Mouse (Mus musculus) 3T3-L1 (cell line): ENCODE measurements at regions not wholly inside any gene's neighbourhood (a gene's known extent, or its start where the extent isn't known, plus 50 kb on each side); places are given as distances from the start of the nearest gene placed in this dataset.
"Not testable (repeated sequence)": the region's sequence is repeated elsewhere in the genome, so short reads cannot be mapped to it uniquely, and the experiment has no call there.

Experiments
- DNase-seq: peaks from one replicate; pipeline ENCODE4 v3.0.0-alpha.2; 2015; ENCODE audit warnings: low read depth, low spot score

DNA sequence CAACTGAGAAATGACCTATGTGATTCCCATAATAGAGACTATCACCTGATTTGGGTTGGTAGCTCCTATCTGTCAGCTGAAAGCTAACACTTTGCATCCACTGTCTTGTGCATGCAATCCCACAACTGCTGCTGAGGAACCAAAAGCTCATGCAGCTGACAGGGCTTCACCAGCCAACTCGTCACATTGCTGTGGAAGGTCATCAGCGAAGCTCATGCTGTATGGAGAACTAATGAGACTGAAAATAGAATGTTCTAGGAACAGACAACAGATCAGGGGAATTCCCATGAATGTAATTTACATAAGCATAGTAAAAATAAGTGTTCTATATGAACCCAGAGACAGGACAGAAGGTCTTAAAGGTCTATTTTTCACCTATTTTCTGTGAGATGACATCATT, 363.5 kb upstream of the Ptger4 start:
- DNase-seq = no peak

DNA sequence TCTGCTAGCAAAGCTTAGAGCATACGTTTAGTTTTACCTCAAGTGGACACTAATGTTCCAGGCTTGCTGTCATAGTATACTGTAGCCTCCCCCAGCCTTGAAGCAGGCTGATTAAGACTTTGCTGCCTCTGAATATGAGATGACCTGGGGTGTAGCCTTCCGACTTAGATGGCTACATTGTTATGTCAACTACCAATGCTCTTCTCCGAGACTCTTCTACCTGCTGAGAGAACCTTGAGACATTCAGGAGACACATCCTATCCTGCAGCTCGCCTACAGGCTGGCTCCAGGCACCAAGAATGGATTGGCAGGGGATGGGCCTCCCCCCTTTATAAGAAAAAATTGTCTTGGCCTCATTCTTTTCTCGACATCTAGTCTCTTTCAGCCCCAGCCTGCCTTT, 379.0 kb upstream of the Ptger4 start:
- no peak for DNase-seq

DNA sequence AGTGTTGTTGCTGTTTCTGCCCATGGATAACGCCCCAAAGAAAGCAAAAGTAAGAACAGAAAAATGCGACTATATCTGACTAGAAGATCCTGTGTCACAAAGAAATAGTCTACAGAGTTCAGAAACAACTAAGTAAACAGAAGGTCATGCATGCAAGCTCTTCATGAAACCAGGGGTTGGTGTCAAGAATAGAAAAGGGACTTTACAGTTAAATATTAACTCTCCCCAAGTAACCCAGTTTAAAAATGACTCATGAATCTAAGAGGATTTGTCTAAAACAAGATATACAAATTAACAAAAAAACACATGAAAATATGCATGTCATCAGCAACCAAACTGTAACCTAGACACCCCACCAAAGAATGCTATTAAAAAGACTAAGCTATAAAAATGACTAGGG, 381.4 kb upstream of the Ptger4 start:
- DNase-seq = no peak

DNA sequence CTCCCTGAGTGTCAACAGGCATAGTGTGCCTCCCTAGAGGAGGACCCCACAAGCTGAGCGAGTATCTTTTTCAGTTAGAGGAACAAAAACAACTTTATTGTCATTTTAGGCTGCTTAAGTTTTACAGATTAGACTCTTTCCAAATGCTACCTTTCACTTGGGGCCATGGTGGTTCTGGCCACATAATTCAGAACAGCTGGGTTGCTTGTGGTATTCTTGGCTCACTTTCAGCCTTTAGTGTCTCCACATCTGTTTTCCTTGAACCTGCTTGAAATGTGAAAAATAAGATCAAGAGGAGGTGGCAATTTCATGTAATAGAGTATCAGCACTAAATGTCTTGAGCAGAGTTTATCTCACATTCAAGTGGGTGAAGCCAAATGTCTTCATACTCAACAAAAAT, 402.7 kb upstream of the Ptger4 start:
- peak; percentile 80 for DNase-seq

DNA sequence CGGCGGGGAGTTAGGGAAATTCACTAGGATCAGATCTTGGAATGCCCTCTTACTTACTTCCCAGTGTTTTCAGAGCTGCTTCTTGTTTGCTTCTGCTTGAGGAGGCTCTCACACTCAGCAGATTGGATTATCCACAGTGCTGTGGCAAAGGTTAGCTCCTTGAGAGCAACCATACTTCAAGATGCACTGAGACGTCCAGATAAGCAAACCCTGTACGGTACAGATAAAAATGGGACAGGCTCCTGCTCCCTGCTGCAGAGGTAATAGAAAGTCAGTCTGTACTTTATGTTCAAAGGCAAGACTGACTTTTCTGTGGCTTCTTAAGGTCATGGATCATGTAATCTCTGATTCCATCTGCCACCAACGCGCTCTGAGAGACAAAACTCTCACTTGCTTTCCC, 414.8 kb upstream of the Ptger4 start:
- no peak for DNase-seq

DNA sequence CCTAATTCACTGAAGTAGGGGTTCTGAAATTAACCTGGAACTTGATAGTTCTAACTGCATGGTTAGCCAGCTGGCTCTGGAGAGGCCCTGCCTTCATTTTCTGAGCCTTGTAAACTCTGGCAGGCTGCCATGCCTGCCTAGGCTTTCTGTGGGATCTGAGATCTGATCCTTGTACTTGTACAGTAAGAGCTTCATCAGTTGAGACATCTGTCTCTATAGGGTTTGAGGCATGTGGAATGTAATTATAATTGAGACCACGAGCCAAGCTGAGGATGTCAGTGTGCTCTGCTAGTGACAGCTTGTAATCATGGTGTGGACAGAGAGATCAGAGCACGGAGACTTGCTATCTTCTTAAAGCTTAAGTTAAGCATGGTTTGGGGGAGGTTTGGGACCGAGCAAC, 416.8 kb upstream of the Ptger4 start:
- peak; percentile 27 for DNase-seq

DNA sequence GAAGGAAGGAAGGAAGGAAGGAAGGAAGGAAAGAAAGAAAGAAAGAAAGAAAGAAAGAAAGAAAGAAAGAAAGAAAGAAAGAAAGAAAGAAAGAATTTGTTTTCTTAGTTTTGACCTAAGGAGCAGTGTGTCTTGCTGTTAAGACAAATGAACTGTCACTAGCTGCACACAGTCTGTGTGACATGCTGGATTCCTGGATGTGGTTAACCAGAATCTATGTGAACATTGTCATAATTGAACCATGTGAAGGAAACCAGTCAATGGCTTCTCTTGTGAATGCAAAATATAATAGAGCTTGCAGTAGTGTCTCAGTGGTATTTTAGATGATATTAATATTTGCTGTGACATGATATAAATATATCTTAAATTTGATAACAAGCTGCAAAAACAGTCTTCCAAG, 427.8 kb upstream of the Ptger4 start:
- no peak for DNase-seq

DNA sequence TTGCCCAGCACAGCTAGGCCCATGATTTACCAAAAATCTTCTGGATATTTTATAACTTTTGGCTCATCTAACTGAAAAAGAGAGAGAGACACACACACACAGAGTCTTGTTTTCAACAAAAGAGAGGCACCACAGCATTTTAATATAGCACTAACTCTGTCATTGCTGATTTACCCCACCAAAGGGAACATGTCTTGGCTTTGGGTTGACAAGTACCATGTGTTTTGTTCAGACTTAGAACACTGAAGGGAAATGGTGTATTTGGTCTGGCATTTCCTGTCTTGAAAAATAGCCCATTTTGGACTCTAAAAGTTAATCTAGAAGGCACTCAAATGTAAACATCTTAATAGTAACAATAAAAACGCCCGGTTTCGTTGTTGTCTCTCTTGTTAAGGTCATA, 432.7 kb upstream of the Ptger4 start:
- no peak for DNase-seq

DNA sequence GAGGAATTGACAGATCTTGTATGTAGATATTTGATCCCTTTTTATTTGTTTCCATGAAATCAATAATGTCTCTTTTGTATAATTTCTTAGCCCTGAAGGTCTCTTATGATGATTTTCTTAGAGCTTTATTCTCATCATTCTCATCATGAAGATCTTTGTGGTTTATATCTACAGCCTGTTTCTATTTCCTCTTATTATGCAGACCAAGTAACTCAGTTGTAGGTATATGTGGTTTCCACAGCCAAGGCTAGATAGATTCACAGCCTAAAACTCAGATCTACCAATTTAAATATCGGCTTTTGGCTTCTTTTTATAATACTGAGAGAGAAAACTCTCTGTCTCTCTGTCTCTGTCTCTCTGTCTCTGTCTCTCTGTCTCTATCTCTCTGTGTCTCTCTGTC, 449.8 kb upstream of the Ptger4 start:
- no peak for DNase-seq

DNA sequence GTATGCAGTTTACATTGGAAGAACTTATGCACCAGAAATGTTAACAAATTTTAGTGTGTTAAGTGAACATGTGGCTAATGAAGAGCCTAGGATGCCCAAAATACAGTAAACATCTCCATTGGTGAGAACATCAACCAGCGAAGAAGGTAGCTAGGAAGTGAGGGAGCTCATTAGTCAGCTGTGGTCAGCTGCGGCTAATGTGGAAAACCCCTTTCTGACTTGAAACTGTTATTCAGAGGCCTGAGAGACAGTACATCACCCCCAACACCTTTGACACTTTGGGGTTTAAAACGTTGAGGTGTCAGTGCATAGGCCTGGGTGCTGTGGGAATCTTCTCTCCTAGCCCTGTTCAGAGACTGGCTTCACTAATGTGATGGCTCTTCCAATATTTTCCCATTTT, 451.0 kb upstream of the Ptger4 start:
- no peak for DNase-seq

DNA sequence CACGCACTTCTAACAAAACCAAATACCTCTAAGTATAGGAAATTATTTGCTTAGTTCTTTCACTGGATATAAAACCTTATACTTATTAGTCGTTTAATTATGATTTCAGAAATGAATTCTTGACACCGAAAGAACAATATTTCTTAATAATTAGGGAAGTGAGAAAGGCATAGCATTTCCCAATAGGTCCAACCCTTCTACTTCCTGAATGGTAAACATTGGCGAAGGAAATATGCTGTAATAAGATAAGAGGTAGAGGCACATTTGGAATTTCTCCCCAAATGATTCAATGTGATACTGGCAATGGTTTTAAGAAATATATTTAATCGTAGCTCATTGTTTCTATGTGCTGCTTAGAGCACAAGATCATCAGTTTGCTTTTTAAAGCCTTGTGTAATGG, 464.5 kb upstream of the Ptger4 start:
- no peak for DNase-seq

DNA sequence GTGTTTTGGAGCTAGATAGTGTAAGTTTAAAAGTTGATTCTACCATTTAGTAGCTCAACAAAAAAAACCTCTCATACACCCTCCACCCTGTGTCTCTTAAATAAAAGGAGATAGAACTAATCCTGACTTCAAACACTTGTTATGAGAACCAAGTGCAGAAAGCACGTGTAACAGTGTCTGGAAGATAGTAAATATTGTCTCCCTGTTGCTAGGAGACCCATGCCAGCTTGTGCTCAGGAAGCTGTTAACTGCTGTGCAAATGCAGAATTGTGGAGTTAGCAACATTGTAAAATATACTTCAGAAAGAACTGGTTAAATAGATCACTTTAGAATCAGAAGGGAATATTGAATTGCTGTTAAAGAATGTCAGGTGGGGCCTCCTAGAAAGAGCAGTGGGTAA, 496.7 kb upstream of the Ptger4 start:
- DNase-seq = no peak

DNA sequence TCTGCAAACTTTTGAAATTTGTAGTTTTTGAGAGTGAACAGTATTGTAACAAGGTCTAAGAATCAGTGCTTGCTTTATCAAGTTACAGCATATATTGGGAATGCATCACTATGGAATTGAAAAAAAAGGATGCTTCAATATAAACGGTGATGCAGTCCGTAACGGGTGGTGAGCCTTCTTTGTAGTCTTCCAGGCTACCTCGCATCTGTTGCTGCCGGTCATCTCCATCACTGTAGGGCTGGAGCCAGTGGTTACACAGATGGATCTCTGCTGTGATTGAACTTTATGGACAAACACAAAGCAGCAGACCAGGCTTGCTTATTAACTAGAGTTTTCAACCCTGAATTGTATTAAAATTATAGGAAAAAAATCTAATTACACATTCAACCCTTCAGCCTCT, 499.9 kb upstream of the Ptger4 start:
- DNase-seq = no peak

DNA sequence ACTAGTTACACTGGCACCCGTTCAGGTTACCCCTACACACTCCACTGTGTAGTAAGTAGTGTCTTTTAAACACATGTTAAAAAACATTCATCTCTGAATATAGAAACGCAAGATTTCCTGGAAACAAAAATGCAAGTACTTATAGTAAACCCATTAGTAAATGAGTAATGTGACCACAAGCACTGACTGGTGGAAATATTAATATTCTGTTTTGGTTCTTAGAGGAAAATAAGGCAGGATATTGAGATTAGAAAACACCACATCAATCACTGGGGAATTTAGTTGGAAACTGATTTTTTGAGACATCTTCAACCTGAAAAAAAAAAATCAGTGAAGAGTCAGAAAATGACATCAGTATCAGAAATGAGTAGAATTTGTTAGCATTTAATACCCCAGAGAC, 514.7 kb upstream of the Ptger4 start:
- DNase-seq = no peak

DNA sequence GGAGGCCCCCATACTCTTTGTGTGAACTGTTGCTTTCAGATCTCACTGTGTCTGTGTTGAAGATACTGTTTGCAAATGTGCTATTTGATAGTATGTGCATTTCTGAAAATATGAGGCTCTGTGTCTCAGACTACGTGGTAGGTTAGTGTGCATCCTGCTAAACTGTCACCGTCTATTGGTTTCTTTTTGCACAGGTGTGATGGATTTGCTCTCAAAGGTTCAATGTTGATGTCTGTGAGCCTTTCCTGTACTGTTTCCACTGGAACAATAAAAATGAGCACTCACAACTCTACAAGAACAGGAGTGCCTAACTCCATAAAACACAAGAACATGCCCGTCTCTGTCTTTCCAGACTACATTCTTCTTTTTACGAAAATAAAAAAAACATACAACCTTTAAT, 518.2 kb upstream of the Ptger4 start:
- DNase-seq = no peak

DNA sequence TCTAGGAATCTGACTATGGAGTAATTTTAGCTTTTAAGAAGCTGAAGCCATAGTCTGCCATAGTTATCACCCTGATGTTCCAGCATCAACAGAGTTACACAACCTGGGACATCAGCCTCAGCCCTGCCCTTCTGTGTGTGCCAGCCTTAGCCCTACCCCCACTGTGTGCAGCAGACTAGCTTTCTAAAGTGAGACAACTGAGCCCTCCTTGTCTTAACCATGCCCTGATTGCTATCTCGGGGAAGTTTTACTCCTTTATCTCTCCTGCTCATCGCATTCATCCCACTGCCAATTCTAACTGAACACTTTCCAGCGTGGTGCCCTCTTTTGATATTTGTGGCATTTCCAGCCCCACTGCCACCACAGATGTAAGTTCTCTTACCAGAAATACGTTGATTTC, 522.5 kb upstream of the Dab2 start:
- no peak for DNase-seq

DNA sequence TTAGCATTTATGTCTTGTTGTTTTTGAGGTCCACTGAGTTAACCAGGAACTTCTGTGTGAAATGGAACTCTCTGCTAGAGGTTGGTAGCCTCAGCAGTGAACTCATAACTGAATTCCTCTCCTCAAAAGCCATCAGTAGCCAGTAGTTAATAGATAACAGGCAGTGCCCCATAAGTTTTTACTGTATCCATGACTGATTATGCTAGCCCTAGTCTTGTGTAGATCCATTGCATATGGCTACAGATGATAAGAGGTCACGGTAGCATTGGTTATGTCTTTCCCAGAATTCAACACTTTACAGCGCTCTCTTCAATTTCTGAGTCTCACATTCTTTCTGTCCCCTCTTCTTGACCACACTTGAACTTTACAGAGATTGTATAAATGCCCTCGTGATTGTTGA, 499.7 kb upstream of the Dab2 start:
- DNase-seq = no peak

DNA sequence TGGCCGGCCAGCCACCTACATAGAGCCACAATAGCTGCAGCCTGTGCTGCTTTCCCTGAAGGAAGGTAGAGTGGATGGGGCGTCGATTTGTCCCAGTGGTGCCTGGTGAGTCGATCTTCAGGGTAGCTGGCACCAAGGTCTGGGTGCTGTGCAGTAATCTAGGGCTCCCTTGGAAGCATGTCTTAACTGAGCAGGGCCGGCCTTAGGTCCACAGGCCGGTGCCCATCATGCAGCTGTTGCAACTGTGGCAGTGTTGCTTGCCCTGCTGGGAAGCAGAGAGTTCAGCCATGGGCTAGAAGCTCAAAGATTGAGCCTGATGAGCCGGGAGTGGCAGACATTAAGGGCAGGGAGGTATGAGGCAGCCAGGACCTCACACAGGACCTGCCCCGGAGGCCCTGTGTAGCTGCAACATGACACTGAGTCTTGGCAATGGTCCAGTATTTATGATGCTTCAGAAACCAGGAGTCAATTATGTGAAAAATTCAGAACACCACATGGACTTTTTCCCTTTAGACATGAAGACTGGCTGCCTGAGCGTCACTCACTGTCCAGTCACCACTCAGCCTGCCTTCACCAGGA, 488.3 kb upstream of the Dab2 start:
- peak; percentile 76 for DNase-seq

DNA sequence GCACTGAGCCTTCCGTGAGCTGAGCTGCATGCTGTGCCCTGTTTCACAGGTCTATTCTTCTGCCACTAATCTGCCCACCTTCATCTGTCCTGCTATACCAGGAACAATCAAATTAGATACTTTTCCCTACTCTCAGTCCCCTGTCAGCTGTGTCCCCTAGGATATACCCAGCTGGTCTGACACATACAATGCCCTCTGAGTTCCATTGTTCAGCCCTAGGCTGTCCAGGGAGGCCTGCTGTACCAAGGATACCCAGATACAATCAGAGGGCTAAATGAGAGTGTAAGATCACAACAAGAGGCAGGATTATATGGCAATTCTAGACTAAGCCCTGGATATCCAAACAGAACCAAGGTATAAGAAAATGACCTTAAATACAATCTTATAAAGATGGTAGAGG, 487.6 kb upstream of the Dab2 start:
- DNase-seq = no peak

DNA sequence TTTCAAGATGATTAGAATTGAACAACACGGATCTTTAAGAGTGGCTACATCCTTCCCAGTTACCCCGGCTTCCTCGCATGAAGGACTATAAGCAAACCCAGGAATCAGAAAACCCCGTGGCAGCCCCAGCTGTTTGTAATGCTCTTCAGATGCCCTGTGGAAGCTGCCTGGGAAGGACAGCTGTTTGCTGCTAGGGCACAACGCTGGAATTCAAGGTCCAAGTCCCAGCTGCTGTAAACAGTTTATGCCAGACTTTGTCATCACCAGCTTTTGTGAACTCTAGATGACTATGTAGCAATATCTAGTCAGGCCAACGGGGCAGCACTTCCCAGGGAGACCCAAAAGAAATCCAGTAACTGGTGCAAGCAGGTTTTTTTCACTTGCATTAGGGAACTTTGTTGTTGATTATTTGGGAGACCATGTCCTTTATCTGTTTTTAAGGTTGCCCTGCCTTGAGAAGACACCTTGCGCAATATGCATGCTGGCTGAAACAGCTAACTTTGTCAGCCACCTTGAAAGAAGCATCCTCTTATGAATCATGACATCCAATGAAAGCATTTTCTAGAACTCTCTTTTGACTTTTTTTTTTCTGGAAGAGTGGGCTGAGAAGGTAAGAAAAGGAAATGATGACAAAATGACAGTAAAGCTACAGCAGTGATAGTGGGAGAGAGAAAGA, 481.5 kb upstream of the Dab2 start:
- no peak for DNase-seq

DNA sequence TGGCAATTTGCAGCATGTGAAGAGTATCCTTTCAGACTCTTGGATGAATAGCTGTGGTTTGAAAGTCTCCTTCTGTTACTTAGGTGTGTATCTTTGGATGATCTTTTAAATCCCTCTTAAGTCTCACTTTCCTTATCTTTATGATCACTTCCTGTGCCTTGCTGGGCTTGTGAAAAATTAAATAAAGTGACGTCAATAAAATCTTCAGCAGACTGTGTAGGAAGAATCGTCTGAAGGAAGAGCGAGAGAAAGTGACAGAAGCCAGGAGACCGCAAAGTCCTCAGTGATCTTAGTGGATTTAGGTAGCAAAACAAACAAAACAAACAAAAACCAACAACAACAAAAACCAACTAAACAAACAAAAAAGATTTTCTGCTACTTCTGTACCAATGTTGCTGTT, 459.6 kb upstream of the Dab2 start:
- no peak for DNase-seq

DNA sequence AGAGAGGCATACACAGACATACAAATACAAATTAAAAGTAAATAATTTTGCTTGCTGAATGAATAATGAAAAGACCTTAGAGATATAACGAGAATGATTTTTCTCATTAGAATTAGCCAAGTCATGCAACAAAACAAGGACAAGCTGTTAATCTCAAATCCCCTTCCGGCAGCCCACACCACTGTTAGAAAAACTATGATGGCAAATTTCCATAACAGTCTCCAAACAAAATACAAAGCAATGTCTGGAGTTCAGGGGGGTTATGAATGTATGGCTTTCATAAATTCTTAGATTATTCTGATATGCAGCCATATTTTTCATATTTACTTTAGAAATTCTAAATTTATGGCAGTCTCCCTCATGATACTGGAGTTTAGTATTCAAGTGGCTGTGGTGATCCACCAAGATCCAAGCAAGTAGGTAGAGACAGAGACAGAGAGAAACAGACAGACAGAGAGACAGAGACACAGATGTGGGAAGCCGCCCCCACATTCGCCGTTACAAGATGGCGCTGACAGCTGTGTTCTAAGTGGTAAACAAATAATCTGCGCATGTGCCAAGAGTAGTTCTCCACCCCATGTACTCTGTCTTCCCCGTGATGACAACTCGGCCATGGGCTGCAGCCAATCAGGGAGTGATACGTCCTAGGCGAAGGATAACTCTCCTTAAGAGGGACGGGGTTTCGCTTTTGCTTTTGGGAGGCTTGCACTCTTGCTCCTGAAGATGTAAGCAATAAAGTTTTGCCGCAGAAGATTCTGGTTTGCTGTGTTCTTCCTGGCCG, 458.0 kb upstream of the Dab2 start:
- DNase-seq = not testable (repeated sequence)

DNA sequence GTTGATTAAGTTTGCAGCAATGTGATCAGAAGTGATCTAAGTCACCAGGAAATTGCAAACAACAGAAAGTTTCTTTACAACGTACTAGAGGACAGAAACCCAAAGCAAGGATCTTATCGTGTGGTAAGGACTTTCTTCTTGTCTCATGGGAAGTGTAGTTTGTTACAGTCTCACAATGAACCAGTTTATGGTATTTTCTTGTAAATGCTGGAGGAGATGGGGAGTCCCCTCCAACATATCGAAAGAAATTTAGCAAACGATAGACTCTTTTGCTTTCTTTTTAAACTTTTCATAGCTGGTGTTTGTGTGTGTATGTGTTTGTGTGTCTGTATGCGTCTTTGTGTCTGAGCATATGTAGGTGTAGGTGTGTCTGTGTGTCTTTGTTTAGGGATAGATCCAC, 453.0 kb upstream of the Dab2 start:
- DNase-seq = no peak
